8 mouse cellular contexts compared by ENCODE assay signal in genomic region chr11:85170058-85170740, GRCm38 (mm10). TPM values are rescaled to one million over a fixed set of nuclear protein-coding genes. Genes with fewer than 3 reads are reported as not detected.
A peak's percentile ranks its signal among the peaks of the same experiment; 100 is the strongest.
DNase-seq lines count a peak whose midpoint lies in the region; ATAC-seq and TF ChIP-seq lines count a peak whose summit lies in the region.

Gene 1700125H20Rik (plus strand): TSS chr11:85170404.

- no peak within 1 kb of the TSS for H3ac ChIP-seq in C2C12 (ENCODE audit: control insufficient read depth, insufficient read length, low read depth)

- TF ChIP-seq CTCF in C2C12 (IDR thresholded peaks at IDR 0.05; ENCODE audit: control insufficient read depth, insufficient read depth, insufficient read length) = peak; percentile 95
- peak; percentile 93 for TF ChIP-seq CTCF in embryonic fibroblast, embryonic 13.5 days (IDR thresholded peaks at IDR 0.05; ENCODE audit: borderline replicate concordance, insufficient read depth, low read length)
- peak; percentile 87 for TF ChIP-seq CTCF in midbrain, postnatal 0 days (IDR thresholded peaks at IDR 0.05)

- H3K27me3 ChIP-seq in C2C12 (ENCODE audit: control insufficient read depth, insufficient read depth, insufficient read length) = no peaks in the 10 kb centered on the region
- 0 out of 2 replicates have a peak, but pooled peaks cover 5% of the 10 kb centered on the region for H3K27me3 ChIP-seq in heart, embryonic 10.5 days (ENCODE audit: insufficient read depth, poor library complexity, severe bottlenecking)
- no peaks in the 10 kb centered on the region for H3K27me3 ChIP-seq in kidney, embryonic 14.5 days (ENCODE audit: control insufficient read depth, insufficient read depth, low read length)
- H3K27me3 ChIP-seq in limb, embryonic 14.5 days (ENCODE audit: control insufficient read depth, insufficient read depth, low read length) = no peaks in the 10 kb centered on the region
- no peaks in the 10 kb centered on the region for H3K27me3 ChIP-seq in midbrain, postnatal 0 days (ENCODE audit: insufficient read depth, low read length)

- no peak within 1 kb of the TSS for H3K27ac ChIP-seq in embryonic fibroblast, embryonic 13.5 days (ENCODE audit: insufficient read depth, low read length)
- peak within 1 kb of the TSS; percentile 54 for H3K27ac ChIP-seq in heart, embryonic 10.5 days
- no peak within 1 kb of the TSS for H3K27ac ChIP-seq in kidney, embryonic 14.5 days (ENCODE audit: low read depth, low read length)
- H3K27ac ChIP-seq in limb, embryonic 14.5 days (replicated peaks; ENCODE audit: low read depth, low read length) = no peak within 1 kb of the TSS
- H3K27ac ChIP-seq in midbrain, postnatal 0 days (ENCODE audit: low read depth, low read length) = no peak within 1 kb of the TSS

- peak; percentile 92 for DNase-seq in brain, adult 2 months (ENCODE audit: low read depth, low spot score)
- DNase-seq in heart, embryonic 10.5 days (ENCODE audit: low spot score) = peak; percentile 94
- DNase-seq in limb, embryonic 14.5 days (ENCODE audit: low spot score) = peak; percentile 96
- peak; percentile 92 for DNase-seq in midbrain, postnatal 0 days (ENCODE audit: low spot score)
- DNase-seq in spleen, postnatal 10 days (ENCODE audit: low spot score in 2 of 2) = peak; percentile 93 to 98

- peak; percentile 95 for ATAC-seq in kidney, embryonic 14.5 days (ENCODE audit: low FRiP score, low TSS enrichment)
- peak; percentile 87 for ATAC-seq in limb, embryonic 14.5 days (ENCODE audit: low FRiP score, low read depth)
- peak; percentile 44; the same call in 1 of the 2 replicates for ATAC-seq in midbrain, postnatal 0 days (ENCODE audit: low FRiP score)

- H3K4me1 ChIP-seq in embryonic fibroblast, embryonic 13.5 days (ENCODE audit: control insufficient read depth, insufficient read depth, low read length) = no peaks in the 10 kb centered on the region
- H3K4me1 ChIP-seq in heart, embryonic 10.5 days = peaks cover 13% of the 10 kb centered on the region; the same call in 1 of the 2 replicates
- peaks cover 7% of the 10 kb centered on the region; the same call in 1 of the 2 replicates for H3K4me1 ChIP-seq in kidney, embryonic 14.5 days (ENCODE audit: control insufficient read depth, insufficient read depth, low read length)
- no peaks in the 10 kb centered on the region for H3K4me1 ChIP-seq in limb, embryonic 14.5 days (ENCODE audit: control insufficient read depth, insufficient read depth, low read length)
- 0 out of 2 replicates have a peak, but pooled peaks cover 3% of the 10 kb centered on the region for H3K4me1 ChIP-seq in midbrain, postnatal 0 days (ENCODE audit: insufficient read depth, low read length)

- no peaks in the 10 kb centered on the region for H3K9me3 ChIP-seq in heart, embryonic 10.5 days
- H3K9me3 ChIP-seq in kidney, embryonic 14.5 days (ENCODE audit: control insufficient read depth, low read length) = no peaks in the 10 kb centered on the region
- no peaks in the 10 kb centered on the region for H3K9me3 ChIP-seq in limb, embryonic 14.5 days (ENCODE audit: control insufficient read depth, low read length)
- H3K9me3 ChIP-seq in midbrain, postnatal 0 days (ENCODE audit: low read length) = no peaks in the 10 kb centered on the region

- peak within 1 kb of the TSS; percentile 54 for H3K4me2 ChIP-seq in kidney, embryonic 14.5 days (replicated peaks; ENCODE audit: low read depth, low read length)
- H3K4me2 ChIP-seq in limb, embryonic 14.5 days (replicated peaks; ENCODE audit: low read depth, low read length, severe bottlenecking) = peak within 1 kb of the TSS; percentile 61
- H3K4me2 ChIP-seq in midbrain, postnatal 0 days (ENCODE audit: low read depth, low read length, poor library complexity, severe bottlenecking) = peak within 1 kb of the TSS; percentile 63

- peak within 1 kb of the TSS; percentile 52 for H3K9ac ChIP-seq in kidney, embryonic 14.5 days (ENCODE audit: low read depth, low read length)
- peak within 1 kb of the TSS; percentile 58 for H3K9ac ChIP-seq in limb, embryonic 14.5 days (ENCODE audit: low read depth, low read length, severe bottlenecking)
- peak within 1 kb of the TSS; percentile 24; the same call in 1 of the 2 replicates for H3K9ac ChIP-seq in midbrain, postnatal 0 days (replicated peaks; ENCODE audit: low read length, poor library complexity, severe bottlenecking)

- WGBS in heart, embryonic 10.5 days = 14% methylated on average over 21 of the region's 21 CpGs
- WGBS in kidney, embryonic 14.5 days = 11% methylated on average over 21 of the region's 21 CpGs
- WGBS in limb, embryonic 14.5 days = 9% methylated on average over 21 of the region's 21 CpGs
- 13% methylated on average over 21 of the region's 21 CpGs for WGBS in midbrain, postnatal 0 days

- H3K4me3 ChIP-seq in C2C12 (ENCODE audit: insufficient read depth, poor library complexity, severe bottlenecking) = no peak within 1 kb of the TSS
- no peak within 1 kb of the TSS for H3K4me3 ChIP-seq in embryonic fibroblast, embryonic 13.5 days (ENCODE audit: insufficient read depth, low read length)
- peak within 1 kb of the TSS; percentile 39 for H3K4me3 ChIP-seq in heart, embryonic 10.5 days
- H3K4me3 ChIP-seq in kidney, embryonic 14.5 days (ENCODE audit: low read length) = peak within 1 kb of the TSS; percentile 28; the same call in 1 of the 2 replicates
- peak within 1 kb of the TSS; percentile 31 for H3K4me3 ChIP-seq in limb, embryonic 14.5 days (replicated peaks; ENCODE audit: low read length)
- peak within 1 kb of the TSS; percentile 28 for H3K4me3 ChIP-seq in midbrain, postnatal 0 days (ENCODE audit: low read depth, low read length)

- no peak for TF ChIP-seq POLR2A in embryonic fibroblast, embryonic 13.5 days (IDR thresholded peaks at IDR 0.05; ENCODE audit: low read depth, low read length)
- peak; percentile 42; the same call in 1 of the 2 replicates for TF ChIP-seq POLR2A in limb, embryonic 14.5 days (IDR thresholded peaks at IDR 0.05; ENCODE audit: borderline replicate concordance, extremely low read depth, insufficient read depth, insufficient read length)

- H3K79me2 ChIP-seq in C2C12 (ENCODE audit: control insufficient read depth, insufficient read depth) = no peaks in the 10 kb centered on the region

- H3K36me3 ChIP-seq in C2C12 (ENCODE audit: control insufficient read depth, insufficient read depth) = no peaks in the 10 kb centered on the region
- H3K36me3 ChIP-seq in heart, embryonic 10.5 days = no peaks in the 10 kb centered on the region
- no peaks in the 10 kb centered on the region for H3K36me3 ChIP-seq in kidney, embryonic 14.5 days (ENCODE audit: control insufficient read depth, insufficient read depth, low read length)
- no peaks in the 10 kb centered on the region for H3K36me3 ChIP-seq in limb, embryonic 14.5 days (ENCODE audit: control insufficient read depth, insufficient read depth, low read length)
- no peaks in the 10 kb centered on the region for H3K36me3 ChIP-seq in midbrain, postnatal 0 days (ENCODE audit: insufficient read depth, low read length)

- no peaks in the 10 kb centered on the region for H3K79me3 ChIP-seq in C2C12 (ENCODE audit: low read depth)

TF ChIP-seq in C2C12, 6 proteins besides CTCF, POLR2A, EP300 and RAD21:
- TF ChIP-seq MYOD1 (IDR thresholded peaks at IDR 0.05; ENCODE audit: control insufficient read depth, insufficient read length, low read depth) = no peak

RNA-seq across cellular contexts. Expression of gene 1700125H20Rik, which starts in this region (rescaled TPM):
- not detected for polyA plus RNA-seq in C2C12 (2012; fragmentation: generic; extraction: Trizol)
- not detected in 2 replicates for polyA plus RNA-seq in embryonic fibroblast, embryonic 13.5 days (2011; ENCODE audit: insufficient read length, low read depth, missing spikeins)
- polyA plus RNA-seq in heart, embryonic 10.5 days (2016; fragmentation: Nextera tagmentation; extraction: Ambion mirVana) = not detected in 2 replicates
- polyA plus RNA-seq in kidney, embryonic 14.5 days (2014; fragmentation: Nextera tagmentation; extraction: Ambion mirVana) = not detected in 2 replicates
- 0.16 TPM in 1 of 2 replicates, not detected in the other for polyA plus RNA-seq in limb, embryonic 14.5 days (2012; rRNA removed)
- 0.30 and 0.77 TPM in 2 replicates for polyA plus RNA-seq in limb, embryonic 14.5 days (2014; fragmentation: Nextera tagmentation; extraction: Ambion mirVana)
- total RNA-seq in midbrain, postnatal 0 days (2014; rRNA removed) = not detected in 2 replicates
- 2.1 and 2.8 TPM in 2 replicates for polyA plus RNA-seq in midbrain, postnatal 0 days (2015; fragmentation: Nextera tagmentation; extraction: Ambion mirVana)

Comparison
In these comparisons a context has a peak if more than half of its experiments do, and no peak if none do; other contexts are left out.
1. Peak in DNase-seq, H3K4me3 ChIP-seq and H3K27ac ChIP-seq in heart, embryonic 10.5 days; RNA of the gene not detected or under 1 TPM.
2. Peak in ATAC-seq, H3K4me3 ChIP-seq, H3K9ac ChIP-seq and H3K4me2 ChIP-seq in kidney, embryonic 14.5 days; RNA of the gene not detected or under 1 TPM.
3. Peak in DNase-seq, ATAC-seq, H3K4me3 ChIP-seq, H3K9ac ChIP-seq and H3K4me2 ChIP-seq in limb, embryonic 14.5 days; RNA of the gene not detected or under 1 TPM.
4. ATAC-seq: peak in every context shown above with its lines; median percentile 95 in kidney, embryonic 14.5 days; 87 in limb, embryonic 14.5 days; 44 in midbrain, postnatal 0 days.